Mouse (Mus musculus) urinary bladder, adult 18-20 months (tissue): ENCODE measurements around the gene Tm2d3.

Source experiments
- DNase-seq, 2 experiments: peaks; one replicate each; pipeline ENCODE4 v3.0.0; 2022; ENCODE audit warnings: low spot score in 2 of 2, mixed read lengths in 2 of 2

Gene Tm2d3

GRCm38 (mm10) chr7:65704818-65705242 lies 13.9 kb downstream of the Tm2d3 start:
- peak; percentile 38 to 68 for DNase-seq

- no peak for DNase-seq
Measured at GRCm38 (mm10) chr7:65708506-65708905, 17.5 kb downstream of the Tm2d3 start.

GRCm38 (mm10) chr7:65710301-65710700 lies 19.3 kb downstream of the Tm2d3 start:
- no peak for DNase-seq

GRCm38 (mm10) chr7:65713782-65714181 lies 22.8 kb downstream of the Tm2d3 start:
- DNase-seq, result no peak

GRCm38 (mm10) chr7:65714304-65714703 lies 23.3 kb downstream of the Tm2d3 start:
- DNase-seq, result no peak

- no peak for DNase-seq
Measured at GRCm38 (mm10) chr7:65734024-65734423, 43.1 kb downstream of the Tm2d3 start.

GRCm38 (mm10) chr7:65735261-65735660 lies 44.3 kb downstream of the Tm2d3 start:
- no peak for DNase-seq

- DNase-seq, result no peak
Measured at GRCm38 (mm10) chr7:65737286-65738040, 46.5 kb downstream of the Tm2d3 start.

GRCm38 (mm10) chr7:65742857-65743256 lies 51.9 kb downstream of the Tm2d3 start:
- no peak for DNase-seq

- no peak for DNase-seq
Measured at GRCm38 (mm10) chr7:65747990-65748955, 57.3 kb downstream of the Tm2d3 start.
